Mouse (Mus musculus): ENCODE data around the gene Vmn2r83. TPM values are rescaled to one million over a fixed set of nuclear protein-coding genes. Genes with fewer than 3 reads are reported as not detected.

Gene Vmn2r83
- polyA plus RNA-seq (2015; fragmentation: Nextera tagmentation; extraction: Ambion mirVana), result 0.05 TPM in 1 of 2 replicates, not detected in the other

GRCm38 (mm10) chr10:79468431-79468830 lies at the start of gene Vmn2r83:
TSS of gene Vmn2r83 (plus strand) at chr10:79468731.

DNA sequence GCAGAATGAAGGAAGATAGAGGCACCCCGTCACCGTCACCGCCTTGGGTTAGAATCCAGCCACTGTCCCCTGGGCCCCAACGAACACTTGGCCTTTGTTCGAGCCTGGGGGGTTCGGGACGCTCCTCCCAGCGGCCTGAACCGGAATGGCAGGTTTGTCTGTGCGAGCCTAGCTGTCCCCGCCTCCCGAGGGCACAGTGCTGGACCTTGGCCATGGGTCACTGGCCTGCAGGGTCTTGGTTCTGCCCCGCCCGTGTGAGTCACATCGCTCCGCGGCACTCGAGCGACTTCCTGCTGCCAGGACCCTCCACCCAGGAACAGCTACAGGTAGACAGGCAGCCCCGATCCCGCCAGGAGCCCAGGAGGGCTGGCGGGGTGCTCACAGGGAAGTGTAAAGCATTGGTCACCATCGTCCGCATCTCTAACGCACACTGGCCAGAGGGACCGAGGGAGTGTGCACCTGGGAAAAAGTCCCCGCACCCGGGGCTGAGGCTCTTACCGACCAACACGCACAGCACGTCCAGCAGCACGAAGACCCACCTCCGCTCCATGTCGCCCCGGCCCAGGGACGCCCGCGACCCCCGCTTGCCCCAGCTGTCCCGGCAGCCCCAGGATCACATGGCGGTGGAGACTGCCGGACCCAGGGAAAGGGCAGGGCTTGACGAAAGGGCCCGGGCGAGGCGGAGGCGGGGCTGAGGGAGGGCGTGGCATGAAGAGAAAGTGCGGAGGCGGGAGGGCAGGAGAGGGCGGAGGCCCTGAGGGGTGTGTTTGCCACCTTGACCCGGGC lies 64.8 kb downstream of the Vmn2r83 start, which contains the start of gene Plpp2:
Plpp2 (minus strand) TSS at position 671 of the 786 bp plus-strand sequence.

Small RNA genes lying within 50 kb of the gene (microRNA-seq; reads per million reads assigned to microRNA genes)
- not detected for gene Mir6909

Other genes starting within 250 kb of the Vmn2r83 start
- not detected in 2 replicates for gene Vmn2r81, start 221.0 kb upstream of the Vmn2r83 start, polyA plus RNA-seq (2015; fragmentation: Nextera tagmentation; extraction: Ambion mirVana)
- gene Vmn2r82, start 112.2 kb upstream of the Vmn2r83 start, polyA plus RNA-seq (2015; fragmentation: Nextera tagmentation; extraction: Ambion mirVana), result not detected in 2 replicates
- 21.6 and 22.1 TPM in 2 replicates for gene Plpp2, start 65.1 kb downstream of the Vmn2r83 start, polyA plus RNA-seq (2015; fragmentation: Nextera tagmentation; extraction: Ambion mirVana)
- 40.4 and 48.8 TPM in 2 replicates for gene Mier2, start 86.5 kb downstream of the Vmn2r83 start, polyA plus RNA-seq (2015; fragmentation: Nextera tagmentation; extraction: Ambion mirVana)
- gene Theg, start 118.6 kb downstream of the Vmn2r83 start, polyA plus RNA-seq (2015; fragmentation: Nextera tagmentation; extraction: Ambion mirVana), result not detected in 2 replicates
- 1.1 TPM in 2 replicates for gene C2cd4c, start 145.3 kb downstream of the Vmn2r83 start, polyA plus RNA-seq (2015; fragmentation: Nextera tagmentation; extraction: Ambion mirVana)
- gene Shc2, start 169.2 kb downstream of the Vmn2r83 start, polyA plus RNA-seq (2015; fragmentation: Nextera tagmentation; extraction: Ambion mirVana), result 23.9 and 24.3 TPM in 2 replicates
- gene Odf3l2, start 177.0 kb downstream of the Vmn2r83 start, polyA plus RNA-seq (2015; fragmentation: Nextera tagmentation; extraction: Ambion mirVana), result 0.24 and 0.61 TPM in 2 replicates
- gene Madcam1, start 195.8 kb downstream of the Vmn2r83 start, polyA plus RNA-seq (2015; fragmentation: Nextera tagmentation; extraction: Ambion mirVana), result 0.57 and 0.93 TPM in 2 replicates
- gene Tpgs1, start 200.6 kb downstream of the Vmn2r83 start, polyA plus RNA-seq (2015; fragmentation: Nextera tagmentation; extraction: Ambion mirVana), result 142 and 148 TPM in 2 replicates
- gene Cdc34, start 213.5 kb downstream of the Vmn2r83 start, polyA plus RNA-seq (2015; fragmentation: Nextera tagmentation; extraction: Ambion mirVana), result 68.6 and 75.3 TPM in 2 replicates
- 0.83 and 1.1 TPM in 2 replicates for gene Gzmm, start 220.3 kb downstream of the Vmn2r83 start, polyA plus RNA-seq (2015; fragmentation: Nextera tagmentation; extraction: Ambion mirVana)
- gene Bsg, start 235.8 kb downstream of the Vmn2r83 start, polyA plus RNA-seq (2015; fragmentation: Nextera tagmentation; extraction: Ambion mirVana), result 1,217 and 1,238 TPM in 2 replicates
- gene Hcn2, start 247.9 kb downstream of the Vmn2r83 start, polyA plus RNA-seq (2015; fragmentation: Nextera tagmentation; extraction: Ambion mirVana), result 10.7 and 16.5 TPM in 2 replicates